Mouse (Mus musculus) kidney, postnatal 0 days (tissue): ENCODE measurements around the gene Aktip. TPM values are rescaled to one million over a fixed set of nuclear protein-coding genes. Genes with fewer than 3 reads are reported as not detected.

Source experiments
- ATAC-seq: fragments of 200-750 bp; cut with Nextera tagmentation; replicated peaks from 2 replicates; pipeline ENCODE4 v1.8.0; 2017; ENCODE audit warnings: low read depth, moderate number of reproducible peaks, moderate TSS enrichment, moderate library complexity; ENCODE audit not compliant: low FRiP score
- DNase-seq: peaks from one replicate; pipeline ENCODE4 v3.0.0-alpha.2; 2016; ENCODE audit warnings: low spot score
- H3K27ac ChIP-seq: fragments of 300-500 bp; sonication (generic); 2 replicates; pipeline ENCODE4 v1.5.1; 2014; ENCODE audit warnings: mild to moderate bottlenecking
- H3K27me3 ChIP-seq: fragments of 300-500 bp; sonication (generic); 2 replicates; pipeline ENCODE4 v1.6.1; 2014; ENCODE audit warnings: low read length, mixed read lengths; ENCODE audit not compliant: insufficient read depth
- H3K36me3 ChIP-seq: fragments of 300-500 bp; sonication (generic); 2 replicates; pipeline ENCODE4 v1.6.1; 2014; ENCODE audit warnings: low read length, mixed read lengths; ENCODE audit not compliant: insufficient read depth
- H3K4me1 ChIP-seq: fragments of 300-500 bp; sonication (generic); replicated peaks from 2 replicates; pipeline ENCODE4 v1.6.1; 2014; ENCODE audit warnings: antibody characterized with exemption, low read length, mixed read lengths; ENCODE audit not compliant: insufficient read depth
- H3K4me2 ChIP-seq: fragments of 300-500 bp; sonication (generic); 2 replicates; pipeline ENCODE4 v1.6.1; 2014; ENCODE audit warnings: mild to moderate bottlenecking, low read length, moderate library complexity, mixed read lengths
- H3K4me3 ChIP-seq: fragments of 300-500 bp; sonication (generic); replicated peaks from 2 replicates; pipeline ENCODE4 v1.5.1; 2014; ENCODE audit warnings: low read depth, low read length
- H3K9ac ChIP-seq: fragments of 300-500 bp; sonication (generic); 2 replicates; pipeline ENCODE4 v1.6.1; 2014; ENCODE audit warnings: low read depth, low read length
- H3K9me3 ChIP-seq: fragments of 300-500 bp; sonication (generic); replicated peaks from 2 replicates; pipeline ENCODE4 v1.6.1; 2016; ENCODE audit warnings: low read length, inconsistent platforms, mixed read lengths
- CTCF ChIP-seq: IDR thresholded peaks from 2 replicates; pipeline ENCODE4 v1.5.1; 2016; ENCODE audit warnings: antibody characterized with exemption, low read depth, mild to moderate bottlenecking, moderate library complexity
- WGBS: fragments of 180-500 bp; shearing (Covaris S2); extraction: QIAGEN DNeasy Blood & Tissue Kit; methylation state at CpG from one replicate; pipeline ENCODE4 v1.1.7; 2014; 5-methylcytosine and 5-hydroxymethylcytosine counted together
- polyA plus RNA-seq: library from polyadenylated mRNA; unstranded; fragments of >200 nt; fragmentation: Nextera tagmentation; extraction: Ambion mirVana; gene quantifications from 2 replicates; pipeline ENCODE4 v1.2.1, GENCODE M21; 2015

The Aktip gene
- polyA plus RNA-seq, 1 experiment from 2014 or later, result 116 TPM

GRCm38 (mm10) chr8:91132731-91133130, 67.0 kb downstream of the Aktip start:
- no peaks in the 10 kb centered on the region for H3K9me3 ChIP-seq
- no peak for TF ChIP-seq CTCF
- no peaks in the 10 kb centered on the region for H3K27me3 ChIP-seq
- H3K36me3 ChIP-seq, result peaks cover 18% of the 10 kb centered on the region; the same call in 1 of the 2 replicates
- peak overlapping the region; percentile 88; the same call in 1 of the 2 replicates for H3K27ac ChIP-seq
- H3K9ac ChIP-seq, result peak overlapping the region; percentile 76; the same call in 1 of the 2 replicates
- peaks cover 18% of the 10 kb centered on the region for H3K4me1 ChIP-seq
- DNase-seq (no peak), ATAC-seq (no peak)
- H3K4me2 ChIP-seq, result peak overlapping the region; percentile 84
- WGBS, result 73% methylated on average over 4 of the region's 4 CpGs
- peak overlapping the region; percentile 90 for H3K4me3 ChIP-seq

GRCm38 (mm10) chr8:91126786-91127185, 73.0 kb downstream of the Aktip start:
- Histone ChIP-seq H3K9ac (no peak overlapping the region), H3K9me3 (no peaks in the 10 kb centered on the region), H3K27ac (no peak overlapping the region), H3K4me3 (no peak overlapping the region), H3K36me3 (peaks cover 60% of the 10 kb centered on the region), H3K4me1 (no peaks in the 10 kb centered on the region), H3K27me3 (no peaks in the 10 kb centered on the region), H3K4me2 (no peak overlapping the region)
- no peak for ATAC-seq
- no peak for DNase-seq
- 93% methylated on average over 8 of the region's 8 CpGs for WGBS
- no peak for TF ChIP-seq CTCF

- peak; percentile 83 for ATAC-seq
These were observed 75.5 kb downstream of the Aktip start for GRCm38 (mm10) chr8:91124315-91124714.

GRCm38 (mm10) chr8:91118131-91118530, 81.6 kb downstream of the Aktip start:
- Histone ChIP-seq H3K4me2 (no peak overlapping the region), H3K4me3 (no peak overlapping the region), H3K27ac (no peak overlapping the region), H3K4me1 (no peaks in the 10 kb centered on the region), H3K9ac (no peak overlapping the region), H3K27me3 (no peaks in the 10 kb centered on the region), H3K9me3 (no peaks in the 10 kb centered on the region), H3K36me3 (peaks cover 64% of the 10 kb centered on the region)
- DNase-seq (no peak), ATAC-seq (no peak)
- WGBS, result 78% methylated on average over 3 of the region's 3 CpGs
- TF ChIP-seq CTCF, result peak; percentile 62

More at GRCm38 (mm10) chr8:91124315-91124714, 75.5 kb downstream of the Aktip start:
- H3K4me1 ChIP-seq, result no peaks in the 10 kb centered on the region
- 76% methylated on average over 5 of the region's 5 CpGs for WGBS
- H3K4me2 ChIP-seq, result no peak overlapping the region
- no peak overlapping the region for H3K27ac ChIP-seq
- no peaks in the 10 kb centered on the region for H3K27me3 ChIP-seq
- H3K4me3 ChIP-seq, result no peak overlapping the region
- H3K36me3 ChIP-seq, result peaks cover 75% of the 10 kb centered on the region
- no peaks in the 10 kb centered on the region for H3K9me3 ChIP-seq
- H3K9ac ChIP-seq, result no peak overlapping the region
- TF ChIP-seq CTCF, result no peak
- peak; percentile 20 for DNase-seq

GRCm38 (mm10) chr8:91117537-91117936, 82.2 kb downstream of the Aktip start:
- ATAC-seq (no peak), DNase-seq (no peak)
- Histone ChIP-seq H3K4me2 (no peak overlapping the region), H3K27ac (no peak overlapping the region), H3K4me1 (no peaks in the 10 kb centered on the region), H3K9me3 (no peaks in the 10 kb centered on the region), H3K4me3 (no peak overlapping the region), H3K36me3 (peaks cover 62% of the 10 kb centered on the region), H3K27me3 (no peaks in the 10 kb centered on the region), H3K9ac (no peak overlapping the region)
- peak; percentile 52; the same call in 1 of the 2 replicates for TF ChIP-seq CTCF
- 91% methylated on average over 4 of the region's 4 CpGs for WGBS

GRCm38 (mm10) chr8:91114910-91115309, 84.9 kb downstream of the Aktip start:
- WGBS, result 41% methylated on average over 11 of the region's 11 CpGs
- TF ChIP-seq CTCF, result no peak
- peak overlapping the region; percentile 51 for H3K27ac ChIP-seq
- no peak overlapping the region for H3K9ac ChIP-seq
- ATAC-seq, result peak; percentile 60
- H3K4me2 ChIP-seq, result no peak overlapping the region
- no peaks in the 10 kb centered on the region for H3K27me3 ChIP-seq
- H3K4me1 ChIP-seq, result no peaks in the 10 kb centered on the region
- H3K36me3 ChIP-seq, result peaks cover 43% of the 10 kb centered on the region
- H3K4me3 ChIP-seq, result no peak overlapping the region
- DNase-seq, result peak; percentile 9
- H3K9me3 ChIP-seq, result no peaks in the 10 kb centered on the region

GRCm38 (mm10) chr8:91114428-91114827, 85.3 kb downstream of the Aktip start:
- Histone ChIP-seq H3K36me3 (peaks cover 38% of the 10 kb centered on the region), H3K9ac (no peak overlapping the region), H3K9me3 (no peaks in the 10 kb centered on the region), H3K4me3 (no peak overlapping the region), H3K4me2 (no peak overlapping the region), H3K4me1 (no peaks in the 10 kb centered on the region), H3K27me3 (no peaks in the 10 kb centered on the region), H3K27ac (peak overlapping the region; percentile 51)
- no peak for TF ChIP-seq CTCF
- DNase-seq (no peak), ATAC-seq (0 out of 2 replicates have a peak, but pooled peaks have one; percentile 42)
- WGBS, result 90% methylated on average over 5 of the region's 5 CpGs
